Mouse (Mus musculus): ENCODE measurements at regions not wholly inside any gene's neighbourhood (a gene's known extent, or its start where the extent isn't known, plus 50 kb on each side); places are given as distances from the start of the nearest gene placed in this dataset.

DNA sequence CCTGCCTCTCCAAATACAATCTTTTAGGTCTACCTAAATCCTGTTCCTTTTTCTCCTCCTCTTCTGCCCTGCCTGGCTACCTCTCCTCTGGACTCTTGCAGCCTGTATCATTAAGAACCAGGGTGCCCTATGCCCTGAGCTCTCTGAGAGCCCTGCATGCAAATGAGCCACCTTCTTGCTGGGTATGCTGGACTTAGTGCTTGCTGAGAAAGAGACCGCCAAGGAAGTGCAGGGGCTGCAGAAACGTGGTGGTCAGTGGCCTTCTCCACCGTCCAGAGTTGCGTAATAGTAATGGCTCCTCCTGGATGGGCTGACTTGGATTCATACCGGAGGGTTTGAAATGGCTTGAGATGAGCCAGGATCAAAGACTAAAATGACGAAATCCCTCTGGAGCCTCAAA, 86.9 kb upstream of the Dlx2 start:
- ATAC-seq (replicated peaks; ENCODE audit: insufficient number of reproducible peaks, low FRiP score, low TSS enrichment, poor library complexity, severe bottlenecking), result no peak

GRCm38 (mm10) chr2:71634471-71634870, 87.9 kb upstream of the Dlx2 start:
- ATAC-seq (replicated peaks; ENCODE audit: insufficient number of reproducible peaks, low FRiP score, low TSS enrichment, poor library complexity, severe bottlenecking), result no peak

DNA sequence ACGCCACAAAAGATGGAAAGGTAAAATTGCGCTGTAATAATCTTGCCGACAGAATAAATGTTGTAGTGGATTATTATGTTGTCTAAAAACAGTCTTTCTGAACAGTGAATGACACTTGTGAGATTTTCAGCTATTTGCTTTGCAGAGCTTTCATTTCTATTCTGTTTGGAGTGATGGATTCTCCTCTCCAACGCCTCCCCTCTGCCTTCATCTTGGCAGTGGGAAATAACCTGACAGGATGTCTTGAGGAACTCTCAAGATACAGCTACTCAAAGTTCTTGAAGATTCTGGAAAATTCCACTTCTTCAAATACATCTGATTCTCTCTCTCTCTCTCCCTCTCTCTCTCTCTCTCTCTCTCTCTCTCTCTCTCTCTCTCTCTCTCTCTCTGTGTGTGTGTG, 89.6 kb upstream of the Dlx2 start:
- ATAC-seq (replicated peaks; ENCODE audit: insufficient number of reproducible peaks, low FRiP score, low TSS enrichment, poor library complexity, severe bottlenecking), result no peak

DNA sequence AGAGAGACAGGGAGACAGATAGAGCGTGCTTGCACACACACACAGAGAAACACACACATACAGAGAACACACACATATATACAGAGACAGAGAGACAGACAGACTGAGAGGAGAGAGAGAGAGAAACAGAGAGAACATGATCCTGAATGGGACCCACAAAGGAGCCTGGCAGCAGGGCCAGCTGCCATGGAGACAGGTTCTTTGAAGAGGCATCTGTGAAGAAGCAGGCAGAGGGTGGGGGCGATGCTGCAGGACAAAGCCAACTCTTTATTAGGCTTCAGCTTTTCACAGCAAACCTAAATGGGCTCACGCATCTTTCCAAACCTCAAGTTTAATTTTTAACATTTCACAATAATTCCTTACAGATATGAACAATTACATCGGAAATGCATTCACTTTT, 90.0 kb upstream of the Dlx2 start:
- no peak for ATAC-seq (replicated peaks; ENCODE audit: insufficient number of reproducible peaks, low FRiP score, low TSS enrichment, poor library complexity, severe bottlenecking)

DNA sequence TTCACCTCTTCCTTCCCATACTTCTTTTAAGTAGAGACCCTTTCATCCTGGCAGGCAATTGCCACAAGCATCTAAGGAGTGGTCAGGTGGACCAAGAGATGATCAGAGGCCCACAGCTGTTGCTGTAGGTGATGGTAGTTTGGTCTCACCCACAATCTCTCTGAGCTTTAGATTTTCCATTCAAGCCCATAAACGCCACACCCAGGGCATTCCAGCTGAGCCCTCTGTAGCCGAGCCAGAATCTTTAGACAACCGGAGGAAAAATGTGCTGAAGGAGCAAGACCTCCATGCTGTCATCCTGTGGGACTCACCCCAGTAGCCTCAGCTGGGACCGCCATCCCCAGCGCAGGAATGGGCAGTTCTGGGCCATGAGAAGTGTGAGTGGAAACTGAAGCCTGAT, 93.7 kb upstream of the Dlx2 start:
- ATAC-seq (replicated peaks; ENCODE audit: insufficient number of reproducible peaks, low FRiP score, low TSS enrichment, poor library complexity, severe bottlenecking), result no peak

- 0 out of 2 replicates have a peak, but pooled peaks have one; percentile 27 for ATAC-seq (replicated peaks; ENCODE audit: insufficient number of reproducible peaks, low FRiP score, low TSS enrichment, poor library complexity, severe bottlenecking)
These were observed 97.5 kb upstream of the Dlx2 start for GRCm38 (mm10) chr2:71644038-71644470.

DNA sequence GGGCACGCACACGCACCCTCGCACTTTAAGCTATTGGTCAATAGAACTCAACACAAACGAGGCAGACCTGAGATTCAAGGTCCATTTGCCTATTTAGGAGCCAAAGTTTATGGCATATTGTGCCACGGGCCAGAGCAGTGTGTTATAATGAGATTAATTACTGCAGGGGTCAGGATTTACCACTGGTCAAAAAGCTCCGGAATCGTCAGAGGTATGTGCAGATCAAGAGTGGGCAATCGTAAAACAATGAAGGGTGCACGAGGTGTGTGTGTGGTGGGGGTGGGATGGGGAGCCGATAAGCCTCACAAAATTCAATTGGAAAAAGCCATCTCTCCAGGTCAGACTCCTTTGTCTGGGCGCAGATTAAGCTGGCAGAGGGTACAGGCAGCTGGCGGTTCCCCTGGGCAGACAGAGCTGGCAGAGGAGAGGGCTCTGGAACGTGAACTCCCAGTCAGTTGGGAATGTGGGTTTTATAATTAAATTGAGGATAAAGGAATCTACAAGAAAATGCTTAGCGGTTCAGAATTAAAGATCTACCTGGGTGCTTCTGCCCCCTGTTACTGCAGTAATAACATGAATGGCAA, 97.4 kb upstream of the Itga6 start:
- no peak for ATAC-seq (replicated peaks; ENCODE audit: insufficient number of reproducible peaks, low FRiP score, low TSS enrichment, poor library complexity, severe bottlenecking)

GRCm38 (mm10) chr2:71651662-71652061, 93.8 kb upstream of the Itga6 start:
- ATAC-seq (replicated peaks; ENCODE audit: insufficient number of reproducible peaks, low FRiP score, low TSS enrichment, poor library complexity, severe bottlenecking), result no peak

DNA sequence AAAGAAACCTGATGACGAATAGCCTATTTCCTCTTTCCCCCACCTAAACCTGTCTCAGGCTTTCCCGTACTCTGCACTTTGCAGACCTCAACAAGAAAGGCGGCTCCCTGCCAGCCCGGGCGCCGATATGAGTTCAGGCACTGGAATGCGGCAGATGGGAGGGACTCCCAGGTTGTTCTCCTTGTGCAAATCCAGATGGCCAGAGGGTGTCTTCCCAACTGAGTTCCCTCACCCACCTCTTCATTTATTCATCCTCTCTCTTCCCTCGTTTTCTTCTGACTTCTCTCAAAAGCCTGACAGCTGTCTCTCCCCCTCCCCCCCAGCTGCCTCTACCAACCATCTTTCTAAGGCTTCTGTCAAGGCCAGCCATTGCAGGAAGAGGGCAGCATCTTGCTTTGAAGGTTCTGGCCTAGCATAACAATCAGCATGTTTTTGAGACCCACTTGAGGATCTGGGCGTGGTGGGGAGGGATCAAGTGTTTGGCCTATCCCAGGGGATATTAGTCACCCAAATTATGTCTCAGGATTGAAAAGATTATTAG, 93.1 kb upstream of the Itga6 start:
- ATAC-seq (replicated peaks; ENCODE audit: insufficient number of reproducible peaks, low FRiP score, low TSS enrichment, poor library complexity, severe bottlenecking), result no peak

DNA sequence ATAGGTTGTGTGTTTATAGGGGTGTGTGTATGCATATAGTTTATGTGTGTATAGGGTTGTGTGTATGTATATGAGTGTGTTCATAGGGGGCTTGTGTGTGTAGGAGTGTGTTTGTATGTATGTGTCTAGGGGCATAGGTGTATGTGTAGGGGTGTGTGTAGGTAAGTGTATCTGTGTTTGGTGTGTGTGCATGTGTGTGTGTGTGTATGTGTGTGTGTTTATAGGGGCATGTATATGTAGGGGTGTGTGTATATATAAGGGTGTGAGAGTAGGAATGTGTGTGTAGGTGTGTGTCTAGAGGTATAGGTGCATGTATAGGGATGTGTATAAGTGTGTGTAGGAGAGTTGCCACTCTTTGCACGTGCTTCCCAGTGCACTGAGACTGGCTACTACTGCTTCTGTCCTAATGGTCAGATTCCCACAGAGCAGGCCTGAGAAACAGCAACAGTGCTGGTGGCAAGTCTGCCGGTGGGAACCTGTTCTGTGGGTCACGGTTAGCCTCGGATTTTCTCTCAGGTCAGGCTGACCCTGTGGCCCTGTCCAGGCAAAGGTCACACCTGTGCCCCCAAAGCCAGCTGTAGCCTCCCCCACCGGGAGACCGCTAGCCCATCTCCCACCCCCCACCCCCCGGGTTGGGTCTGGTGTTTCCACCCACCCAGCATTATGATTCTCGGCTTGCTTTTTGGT, 90.5 kb upstream of the Itga6 start:
- peak; percentile 22; the same call in 1 of the 2 replicates for ATAC-seq (replicated peaks; ENCODE audit: insufficient number of reproducible peaks, low FRiP score, low TSS enrichment, poor library complexity, severe bottlenecking)

- ATAC-seq (replicated peaks; ENCODE audit: insufficient number of reproducible peaks, low FRiP score, low TSS enrichment, poor library complexity, severe bottlenecking), result no peak
These were observed 89.7 kb upstream of the Itga6 start for GRCm38 (mm10) chr2:71655504-71656390.

DNA sequence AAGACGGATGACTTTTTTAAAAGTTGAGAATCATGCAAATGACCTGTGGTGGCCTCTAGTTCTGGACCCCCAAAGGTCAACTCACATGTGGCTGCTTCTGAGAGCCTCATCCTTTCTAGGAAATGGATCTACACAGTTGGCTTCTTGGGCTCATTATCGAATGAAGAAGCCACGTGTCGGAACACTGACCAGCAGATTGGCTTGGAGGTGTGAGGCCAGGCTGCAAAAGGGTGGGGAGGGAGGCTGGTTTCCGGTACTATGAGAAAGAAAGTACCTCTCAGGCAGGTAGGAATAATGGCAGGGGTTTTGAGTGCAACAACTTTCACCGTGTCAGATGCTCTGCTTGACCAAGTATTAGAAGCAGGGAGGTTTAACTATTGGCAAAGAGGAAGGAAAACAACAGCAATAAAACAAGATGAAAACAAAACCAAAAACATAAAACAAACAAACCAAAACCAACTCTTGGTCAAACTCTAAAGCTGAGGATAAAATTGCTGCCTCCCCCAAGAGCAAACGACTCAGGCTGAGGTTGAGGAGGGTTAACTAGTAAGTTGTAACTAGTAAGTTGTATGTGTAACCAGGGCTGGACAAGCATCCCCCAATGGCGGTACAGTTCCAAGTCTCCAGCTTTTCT, 88.7 kb upstream of the Itga6 start:
- ATAC-seq (replicated peaks; ENCODE audit: insufficient number of reproducible peaks, low FRiP score, low TSS enrichment, poor library complexity, severe bottlenecking), result no peak; the same call in 1 of the 2 replicates

DNA sequence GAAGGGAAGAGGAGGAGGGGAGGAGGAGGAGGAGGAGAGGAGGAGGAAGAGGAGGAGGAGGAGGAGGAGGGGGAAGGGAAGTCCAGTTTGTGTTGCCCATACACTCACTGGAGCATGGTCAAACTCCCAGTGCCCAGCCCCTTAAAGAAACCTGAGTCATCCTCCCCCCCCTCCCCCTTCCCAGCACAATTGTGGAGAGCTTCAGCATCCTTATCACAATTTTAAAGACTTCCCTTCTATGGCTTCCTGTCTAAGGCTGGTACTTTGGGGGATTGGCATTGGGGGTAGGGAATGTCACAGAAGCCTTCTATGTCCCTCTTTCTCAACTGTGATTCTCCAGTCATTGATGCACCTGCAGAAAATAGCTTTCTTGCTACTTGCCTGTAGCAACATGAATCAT, 84.0 kb upstream of the Itga6 start:
- ATAC-seq (replicated peaks; ENCODE audit: insufficient number of reproducible peaks, low FRiP score, low TSS enrichment, poor library complexity, severe bottlenecking), result no peak

- ATAC-seq (replicated peaks; ENCODE audit: insufficient number of reproducible peaks, low FRiP score, low TSS enrichment, poor library complexity, severe bottlenecking), result peak; percentile 67; the same call in 1 of the 2 replicates
These were observed 83.4 kb upstream of the Itga6 start for GRCm38 (mm10) chr2:71661986-71662385.

GRCm38 (mm10) chr2:71663453-71663852, 82.0 kb upstream of the Itga6 start:
- no peak for ATAC-seq (replicated peaks; ENCODE audit: insufficient number of reproducible peaks, low FRiP score, low TSS enrichment, poor library complexity, severe bottlenecking)

DNA sequence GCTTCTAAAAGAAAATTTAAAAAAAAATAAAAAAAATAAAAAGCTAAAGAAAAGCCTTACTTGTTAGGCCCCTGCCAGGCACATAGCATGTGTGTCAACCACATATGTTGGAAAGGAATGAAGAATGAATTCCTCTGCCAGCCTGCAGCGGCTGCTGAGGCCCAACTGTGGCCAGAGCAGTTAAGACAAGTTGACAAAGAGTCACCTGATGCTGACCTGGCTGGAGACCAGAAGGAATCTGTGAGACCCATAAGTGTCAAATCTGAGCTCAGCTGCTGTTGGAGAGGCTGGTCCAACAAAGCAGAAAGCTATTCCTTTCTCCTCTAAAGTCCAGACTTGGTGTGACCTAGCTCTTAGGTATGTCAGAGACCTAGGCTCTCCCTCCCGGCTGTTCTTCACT, 78.5 kb upstream of the Itga6 start:
- ATAC-seq (replicated peaks; ENCODE audit: insufficient number of reproducible peaks, low FRiP score, low TSS enrichment, poor library complexity, severe bottlenecking), result no peak

DNA sequence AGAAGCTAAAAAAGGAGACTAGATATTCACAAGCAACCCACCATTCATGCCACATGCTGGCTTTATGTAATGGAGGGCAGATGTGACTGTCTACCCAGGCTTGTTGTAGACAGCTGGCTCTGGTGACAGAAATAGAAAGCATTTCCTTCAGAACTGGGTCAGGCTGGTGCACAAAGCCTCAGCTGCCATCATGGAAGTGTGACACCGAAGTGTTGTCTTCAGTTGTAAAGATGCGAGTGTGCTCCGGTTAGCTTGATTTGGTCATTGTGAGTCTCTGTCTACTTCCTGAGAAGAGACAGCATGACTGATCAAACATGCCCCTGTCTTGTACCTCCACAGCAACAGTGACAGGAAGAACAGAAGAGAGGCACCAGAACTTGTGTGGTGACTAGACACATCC, 77.7 kb upstream of the Itga6 start:
- no peak for ATAC-seq (replicated peaks; ENCODE audit: insufficient number of reproducible peaks, low FRiP score, low TSS enrichment, poor library complexity, severe bottlenecking)

GRCm38 (mm10) chr2:71670228-71670790, 75.1 kb upstream of the Itga6 start:
- ATAC-seq (replicated peaks; ENCODE audit: insufficient number of reproducible peaks, low FRiP score, low TSS enrichment, poor library complexity, severe bottlenecking), result no peak

GRCm38 (mm10) chr2:71670882-71671281, 74.5 kb upstream of the Itga6 start:
- ATAC-seq (replicated peaks; ENCODE audit: insufficient number of reproducible peaks, low FRiP score, low TSS enrichment, poor library complexity, severe bottlenecking), result no peak

Measured in monocyte, adult 5-6 weeks (primary cell).